Mouse (Mus musculus): ENCODE measurements at regions not wholly inside any gene's neighbourhood (a gene's known extent, or its start where the extent isn't known, plus 50 kb on each side); places are given as distances from the start of the nearest gene placed in this dataset.

DNA sequence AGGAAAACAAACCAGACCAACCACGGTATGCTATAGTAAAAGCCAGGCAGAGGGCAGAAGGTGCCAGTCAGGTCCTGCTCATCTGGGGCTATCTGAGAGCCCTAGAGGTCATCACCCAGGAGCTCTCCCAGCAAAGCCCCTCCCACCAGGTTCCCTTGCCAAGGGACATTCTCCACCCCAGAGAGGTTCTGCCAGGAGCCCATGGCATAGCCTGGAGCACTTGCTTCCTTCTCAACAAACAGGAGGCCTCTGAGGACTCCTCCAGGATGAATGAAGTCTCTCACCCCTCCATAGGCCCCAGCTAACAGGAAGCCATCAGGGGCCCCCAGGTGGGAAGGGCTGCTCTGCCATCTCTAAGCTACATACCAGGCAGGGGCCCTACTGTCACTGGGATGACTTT lies 70.0 kb downstream of the Zfp36l2 start:
- Histone ChIP-seq H3K4me1 (replicated peaks; ENCODE audit: control insufficient read depth, insufficient read depth, low read length) (no peaks in the 10 kb centered on the region; the same call in 1 of the 2 replicates), H3K9ac (ENCODE audit: low read depth, low read length) (no peak overlapping the region), H3K4me2 (replicated peaks; ENCODE audit: low read depth, low read length) (no peak overlapping the region), H3K9me3 (ENCODE audit: control insufficient read depth, low read length) (no peaks in the 10 kb centered on the region), H3K36me3 (ENCODE audit: control insufficient read depth, insufficient read depth, low read length) (no peaks in the 10 kb centered on the region), H3K4me3 (ENCODE audit: low read depth, low read length) (no peak overlapping the region), H3K27ac (ENCODE audit: low read depth, low read length) (no peak overlapping the region), H3K27me3 (ENCODE audit: control insufficient read depth, insufficient read depth, low read length) (no peaks in the 10 kb centered on the region)
- no peak for DNase-seq (ENCODE audit: low spot score)
- ATAC-seq (ENCODE audit: low FRiP score): no peak
- WGBS: 58% methylated on average over 1 of the region's 1 CpGs

- Histone ChIP-seq H3K4me2 (replicated peaks; ENCODE audit: low read depth, low read length) (no peak overlapping the region), H3K27ac (ENCODE audit: low read depth, low read length) (no peak overlapping the region), H3K4me1 (replicated peaks; ENCODE audit: control insufficient read depth, insufficient read depth, low read length) (no peaks in the 10 kb centered on the region; the same call in 1 of the 2 replicates), H3K4me3 (ENCODE audit: low read depth, low read length) (no peak overlapping the region), H3K27me3 (ENCODE audit: control insufficient read depth, insufficient read depth, low read length) (no peaks in the 10 kb centered on the region), H3K36me3 (ENCODE audit: control insufficient read depth, insufficient read depth, low read length) (no peaks in the 10 kb centered on the region), H3K9ac (ENCODE audit: low read depth, low read length) (no peak overlapping the region), H3K9me3 (ENCODE audit: control insufficient read depth, low read length) (no peaks in the 10 kb centered on the region)
- WGBS: 90% methylated on average over 17 of the region's 17 CpGs
- ATAC-seq (ENCODE audit: low FRiP score): no peak
- DNase-seq (ENCODE audit: low spot score): no peak
These were observed 71.1 kb downstream of the Zfp36l2 start for GRCm38 (mm10) chr17:84116340-84117279.

DNA sequence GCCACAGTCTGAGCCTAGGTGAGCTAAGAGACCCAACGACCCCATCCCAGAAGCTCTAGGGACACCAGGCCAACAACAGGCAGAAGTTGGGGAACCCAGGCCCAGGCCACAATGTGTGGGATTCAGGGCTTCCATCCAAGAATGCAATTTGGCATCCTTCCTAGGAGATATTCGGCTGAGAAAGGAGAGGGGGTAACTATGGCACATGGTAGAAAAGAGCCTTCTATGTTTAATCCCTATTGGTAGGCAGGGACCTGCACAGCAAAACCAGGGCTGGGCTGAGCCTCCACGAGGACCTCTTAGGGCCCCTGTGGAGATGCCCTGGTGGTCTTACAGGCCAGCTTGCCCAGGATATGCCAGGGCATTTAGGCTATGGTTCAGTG lies 71.8 kb downstream of the Zfp36l2 start:
- Histone ChIP-seq H3K36me3 (ENCODE audit: control insufficient read depth, insufficient read depth, low read length) (no peaks in the 10 kb centered on the region), H3K9ac (ENCODE audit: low read depth, low read length) (no peak overlapping the region), H3K9me3 (ENCODE audit: control insufficient read depth, low read length) (no peaks in the 10 kb centered on the region), H3K4me3 (ENCODE audit: low read depth, low read length) (no peak overlapping the region), H3K4me1 (replicated peaks; ENCODE audit: control insufficient read depth, insufficient read depth, low read length) (no peaks in the 10 kb centered on the region; the same call in 1 of the 2 replicates), H3K4me2 (replicated peaks; ENCODE audit: low read depth, low read length) (no peak overlapping the region), H3K27ac (ENCODE audit: low read depth, low read length) (no peak overlapping the region), H3K27me3 (ENCODE audit: control insufficient read depth, insufficient read depth, low read length) (no peaks in the 10 kb centered on the region)
- ATAC-seq (ENCODE audit: low FRiP score): no peak
- 89% methylated on average over 3 of the region's 3 CpGs for WGBS
- DNase-seq (ENCODE audit: low spot score): no peak

DNA sequence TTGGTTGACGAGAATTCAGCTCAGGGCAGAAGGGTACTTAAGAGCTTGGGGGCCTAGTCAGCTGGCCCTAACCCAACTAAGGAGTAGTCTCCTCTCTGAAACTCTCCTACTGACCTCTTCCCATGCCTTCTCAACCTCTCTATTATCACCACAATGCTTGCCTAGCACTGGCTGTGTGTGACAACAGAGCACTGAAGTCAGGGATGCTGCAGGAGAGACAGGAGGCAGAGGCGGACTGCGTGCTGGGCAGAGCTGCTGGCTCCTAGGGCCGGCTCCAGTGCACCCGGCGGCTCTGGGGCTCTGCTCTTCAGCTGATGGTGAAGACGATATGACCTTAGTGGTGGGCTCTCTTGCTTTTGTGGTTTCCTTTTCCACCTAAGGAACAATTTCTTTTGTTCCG lies 72.6 kb downstream of the Zfp36l2 start:
- Histone ChIP-seq H3K27me3 (ENCODE audit: control insufficient read depth, insufficient read depth, low read length) (no peaks in the 10 kb centered on the region), H3K4me1 (replicated peaks; ENCODE audit: control insufficient read depth, insufficient read depth, low read length) (no peaks in the 10 kb centered on the region; the same call in 1 of the 2 replicates), H3K4me2 (replicated peaks; ENCODE audit: low read depth, low read length) (no peak overlapping the region), H3K4me3 (ENCODE audit: low read depth, low read length) (no peak overlapping the region), H3K36me3 (ENCODE audit: control insufficient read depth, insufficient read depth, low read length) (no peaks in the 10 kb centered on the region), H3K9me3 (ENCODE audit: control insufficient read depth, low read length) (no peaks in the 10 kb centered on the region), H3K27ac (ENCODE audit: low read depth, low read length) (no peak overlapping the region), H3K9ac (ENCODE audit: low read depth, low read length) (no peak overlapping the region)
- ATAC-seq (ENCODE audit: low FRiP score) (no peak), DNase-seq (ENCODE audit: low spot score) (no peak)
- 65% methylated on average over 8 of the region's 8 CpGs for WGBS

DNA sequence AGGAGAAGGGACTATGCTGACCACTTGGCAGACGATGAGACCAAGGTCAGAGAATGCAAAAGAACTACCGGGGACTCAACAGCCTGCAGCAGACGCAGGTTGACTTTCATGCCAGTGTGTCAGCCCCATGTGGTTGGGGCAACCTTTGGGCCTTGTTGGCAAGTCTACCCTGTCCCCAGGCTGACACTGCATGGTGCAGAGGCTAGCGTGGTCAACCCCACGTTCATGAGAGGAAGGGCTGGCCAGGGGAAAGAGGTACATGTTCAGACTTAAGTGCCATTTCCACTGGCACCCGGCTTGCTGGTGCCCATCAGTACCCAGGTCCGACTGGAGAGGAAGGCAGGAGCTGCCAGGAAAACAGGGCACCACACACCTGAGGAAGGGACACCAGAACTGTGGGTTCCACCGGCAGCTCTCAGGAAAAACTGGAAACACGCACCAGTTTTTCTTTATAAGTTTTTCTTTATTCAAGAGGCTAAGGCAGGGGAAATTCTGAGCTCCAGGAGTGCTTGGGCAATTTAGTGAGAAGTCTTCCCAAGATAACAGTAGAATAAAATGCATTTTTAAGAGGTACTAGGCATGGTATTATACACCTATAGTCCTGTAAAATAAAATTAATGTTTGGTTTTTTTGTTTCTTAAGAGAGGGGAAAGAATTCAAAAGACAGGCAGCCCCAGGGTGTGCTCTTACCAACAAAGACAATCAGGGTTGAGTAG lies 73.3 kb downstream of the Zfp36l2 start:
- H3K9ac ChIP-seq (ENCODE audit: low read depth, low read length): no peak overlapping the region
- H3K4me1 ChIP-seq (replicated peaks; ENCODE audit: control insufficient read depth, insufficient read depth, low read length): no peaks in the 10 kb centered on the region; the same call in 1 of the 2 replicates
- no peaks in the 10 kb centered on the region for H3K27me3 ChIP-seq (ENCODE audit: control insufficient read depth, insufficient read depth, low read length)
- DNase-seq (ENCODE audit: low spot score) (no peak), ATAC-seq (ENCODE audit: low FRiP score) (0 out of 2 replicates have a peak, but pooled peaks have one; percentile 23)
- H3K9me3 ChIP-seq (ENCODE audit: control insufficient read depth, low read length): no peaks in the 10 kb centered on the region
- 69% methylated on average over 9 of the region's 9 CpGs for WGBS
- no peak overlapping the region for H3K4me2 ChIP-seq (replicated peaks; ENCODE audit: low read depth, low read length)
- H3K4me3 ChIP-seq (ENCODE audit: low read depth, low read length): no peak overlapping the region
- no peak overlapping the region for H3K27ac ChIP-seq (ENCODE audit: low read depth, low read length)
- no peaks in the 10 kb centered on the region for H3K36me3 ChIP-seq (ENCODE audit: control insufficient read depth, insufficient read depth, low read length)

DNA sequence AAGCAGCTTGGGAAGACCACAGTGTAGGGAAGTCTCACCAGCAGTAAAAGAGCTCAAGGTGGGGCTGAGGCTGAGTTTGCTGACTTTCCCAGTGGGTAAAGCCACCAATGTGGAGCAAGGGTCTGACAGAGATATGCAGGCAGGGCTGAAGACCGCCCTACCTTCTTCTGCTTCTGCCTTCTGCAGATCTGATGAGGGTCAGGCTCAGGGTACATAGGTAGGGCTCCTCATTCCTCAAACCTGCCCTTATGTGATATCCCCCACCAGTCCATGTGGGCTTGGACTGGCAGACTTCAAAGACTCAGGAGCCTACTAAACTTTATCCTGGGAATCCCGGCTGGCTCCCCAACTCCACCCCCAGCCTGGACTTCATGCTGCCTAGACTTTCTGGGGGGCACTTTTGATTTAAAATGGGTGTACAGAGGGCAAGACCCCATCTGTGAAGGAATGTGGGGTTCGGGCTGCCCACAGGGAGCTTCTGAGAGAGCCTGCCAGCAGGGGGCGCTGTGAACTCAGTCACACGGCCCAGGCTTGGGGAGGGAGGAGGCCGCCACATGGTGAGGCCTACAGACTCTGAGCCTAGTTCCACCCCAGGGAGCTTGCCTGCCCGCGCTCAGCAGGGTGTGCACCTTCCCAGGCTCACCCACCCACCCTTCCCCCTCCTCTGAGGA lies 74.0 kb downstream of the Zfp36l2 start:
- Histone ChIP-seq H3K27me3 (ENCODE audit: control insufficient read depth, insufficient read depth, low read length) (no peaks in the 10 kb centered on the region), H3K36me3 (ENCODE audit: control insufficient read depth, insufficient read depth, low read length) (no peaks in the 10 kb centered on the region), H3K9ac (ENCODE audit: low read depth, low read length) (no peak overlapping the region), H3K4me2 (replicated peaks; ENCODE audit: low read depth, low read length) (no peak overlapping the region), H3K4me3 (ENCODE audit: low read depth, low read length) (no peak overlapping the region), H3K9me3 (ENCODE audit: control insufficient read depth, low read length) (no peaks in the 10 kb centered on the region), H3K4me1 (replicated peaks; ENCODE audit: control insufficient read depth, insufficient read depth, low read length) (no peaks in the 10 kb centered on the region; the same call in 1 of the 2 replicates), H3K27ac (ENCODE audit: low read depth, low read length) (no peak overlapping the region)
- 14% methylated on average over 8 of the region's 8 CpGs for WGBS
- peak; percentile 69 for ATAC-seq (ENCODE audit: low FRiP score)
- DNase-seq (ENCODE audit: low spot score): peak; percentile 77

GRCm38 (mm10) chr17:84112411-84113031 lies 75.2 kb downstream of the Zfp36l2 start:
- Histone ChIP-seq H3K4me1 (replicated peaks; ENCODE audit: control insufficient read depth, insufficient read depth, low read length) (no peaks in the 10 kb centered on the region; the same call in 1 of the 2 replicates), H3K36me3 (ENCODE audit: control insufficient read depth, insufficient read depth, low read length) (no peaks in the 10 kb centered on the region), H3K4me2 (replicated peaks; ENCODE audit: low read depth, low read length) (no peak overlapping the region), H3K27ac (ENCODE audit: low read depth, low read length) (no peak overlapping the region), H3K9me3 (ENCODE audit: control insufficient read depth, low read length) (no peaks in the 10 kb centered on the region), H3K27me3 (ENCODE audit: control insufficient read depth, insufficient read depth, low read length) (no peaks in the 10 kb centered on the region), H3K4me3 (ENCODE audit: low read depth, low read length) (no peak overlapping the region), H3K9ac (ENCODE audit: low read depth, low read length) (no peak overlapping the region)
- DNase-seq (ENCODE audit: low spot score) (no peak), ATAC-seq (ENCODE audit: low FRiP score) (no peak; the same call in 1 of the 2 replicates)
- 38% methylated on average over 6 of the region's 6 CpGs for WGBS

DNA sequence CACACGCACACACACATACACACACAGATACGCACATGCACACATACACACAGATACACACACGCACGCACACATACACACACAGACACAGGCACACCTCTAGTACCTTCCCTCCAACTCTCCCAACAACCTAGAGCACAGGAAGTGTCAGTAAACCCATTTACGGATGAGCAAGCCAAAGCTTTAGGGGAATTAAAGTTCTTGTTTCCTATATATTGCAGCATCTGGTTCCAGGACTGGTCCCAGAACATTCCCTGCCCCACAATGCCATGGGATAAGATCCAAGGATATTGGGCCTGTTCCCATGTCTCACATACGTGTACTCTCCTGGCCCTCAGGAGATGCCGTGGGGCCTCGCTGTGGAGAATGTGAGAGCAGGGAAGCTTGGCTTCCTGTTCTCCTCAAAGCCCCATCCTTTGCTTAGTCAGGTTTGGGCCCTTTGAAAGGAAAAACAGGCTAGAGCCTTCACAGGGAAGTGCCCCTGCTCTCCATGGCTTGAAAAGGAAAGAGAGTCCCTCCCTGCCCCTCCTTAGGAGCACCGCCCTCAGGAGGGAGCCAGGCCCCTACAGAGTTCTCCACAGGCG lies 75.9 kb downstream of the Zfp36l2 start:
- no peak for DNase-seq (ENCODE audit: low spot score)
- Histone ChIP-seq H3K27ac (ENCODE audit: low read depth, low read length) (no peak overlapping the region), H3K9me3 (ENCODE audit: control insufficient read depth, low read length) (no peaks in the 10 kb centered on the region), H3K4me1 (replicated peaks; ENCODE audit: control insufficient read depth, insufficient read depth, low read length) (no peaks in the 10 kb centered on the region; the same call in 1 of the 2 replicates), H3K36me3 (ENCODE audit: control insufficient read depth, insufficient read depth, low read length) (no peaks in the 10 kb centered on the region), H3K9ac (ENCODE audit: low read depth, low read length) (no peak overlapping the region), H3K4me3 (ENCODE audit: low read depth, low read length) (no peak overlapping the region), H3K27me3 (ENCODE audit: control insufficient read depth, insufficient read depth, low read length) (no peaks in the 10 kb centered on the region), H3K4me2 (replicated peaks; ENCODE audit: low read depth, low read length) (no peak overlapping the region)
- no peak for ATAC-seq (ENCODE audit: low FRiP score)
- WGBS: 78% methylated on average over 10 of the region's 10 CpGs

All from hindbrain, embryonic 11.5 days (tissue).